Mouse (Mus musculus): ENCODE data around the gene Ftl1. TPM values are rescaled to one million over a fixed set of nuclear protein-coding genes. Genes with fewer than 3 reads are reported as not detected.
"Not testable (repeated sequence)": the region's sequence is repeated elsewhere in the genome, so short reads cannot be mapped to it uniquely, and the experiment has no call there.

The Ftl1 gene
- polyA plus RNA-seq, 1 experiment from 2014 or later: 5,197 TPM

DNA sequence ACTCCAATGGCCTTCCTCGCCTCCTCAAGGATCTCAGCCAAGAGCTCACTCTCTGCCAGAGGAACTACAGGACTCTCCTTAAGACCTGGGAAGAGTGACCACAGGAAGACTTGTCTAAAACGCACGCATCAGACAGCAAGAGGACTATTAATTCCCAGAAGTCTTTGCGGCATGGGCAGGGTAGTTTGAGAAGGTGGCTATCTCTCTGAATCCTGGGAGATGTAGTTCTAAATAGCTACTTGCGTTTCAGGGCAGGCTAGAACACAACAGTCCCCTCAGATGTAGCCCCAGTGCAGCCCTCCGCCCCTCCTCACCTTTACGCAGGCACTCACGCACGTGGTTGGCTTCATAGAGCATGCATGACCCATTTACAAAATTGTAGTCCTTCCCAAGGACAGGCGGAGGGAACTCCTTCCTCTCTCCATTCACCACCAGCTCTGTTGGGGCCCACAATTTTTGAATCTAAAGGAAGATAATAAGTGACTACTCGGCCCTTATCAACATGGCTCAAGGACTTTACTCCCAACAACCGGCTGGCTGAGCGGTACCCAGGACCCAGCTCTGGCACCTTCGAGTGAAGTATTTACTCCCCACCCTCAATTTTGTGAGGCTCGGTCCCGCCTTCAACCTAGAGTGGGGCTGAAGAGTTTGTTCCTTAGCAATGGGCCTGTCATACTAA, 15.7 kb upstream of the Ftl1 start:
- H3K27me3 ChIP-seq: no peaks in the 10 kb centered on the region
- H3K4me1 ChIP-seq: no peaks in the 10 kb centered on the region; the same call in 1 of the 2 replicates
- no peaks in the 10 kb centered on the region for H3K9me3 ChIP-seq
- H3K4me2 ChIP-seq: peak overlapping the region; percentile 26
- WGBS: 54% methylated on average over 16 of the region's 16 CpGs
- peak; percentile 31; the same call in 1 of the 2 replicates for ATAC-seq (ENCODE audit: borderline replicate concordance, extremely low read depth, low FRiP score, low TSS enrichment)
- H3K9ac ChIP-seq: no peak overlapping the region; the same call in 1 of the 2 replicates
- no peak overlapping the region for H3K27ac ChIP-seq
- no peaks in the 10 kb centered on the region for H3K36me3 ChIP-seq
- no peak overlapping the region for H3K4me3 ChIP-seq

DNA sequence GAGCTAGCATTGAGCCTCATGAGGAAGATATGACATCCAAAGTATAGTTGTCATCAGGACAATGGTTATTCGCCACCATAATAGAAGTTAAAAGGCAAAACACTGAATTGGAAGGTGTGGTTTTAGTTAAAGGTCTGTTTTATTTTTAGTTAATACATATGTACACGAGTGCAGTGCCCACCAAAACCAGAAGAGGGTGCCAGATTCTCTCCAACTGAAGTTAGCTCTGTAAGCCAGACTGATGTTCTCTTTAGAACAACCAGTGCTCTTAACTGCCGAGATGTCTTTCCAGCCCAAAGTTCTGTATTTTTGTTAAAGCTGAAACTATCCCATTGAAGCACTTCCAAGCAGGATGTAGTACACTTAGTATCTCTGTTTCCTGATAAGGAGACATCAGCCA, 11.2 kb upstream of the Ftl1 start:
- no peak for ATAC-seq (ENCODE audit: borderline replicate concordance, extremely low read depth, low FRiP score, low TSS enrichment)
- Histone ChIP-seq H3K27me3 (no peaks in the 10 kb centered on the region), H3K4me3 (no peak overlapping the region), H3K9me3 (no peaks in the 10 kb centered on the region), H3K4me1 (peaks cover 12% of the 10 kb centered on the region), H3K36me3 (no peaks in the 10 kb centered on the region), H3K27ac (no peak overlapping the region), H3K9ac (no peak overlapping the region), H3K4me2 (no peak overlapping the region)
- 6% methylated on average over 3 of the region's 3 CpGs for WGBS

DNA sequence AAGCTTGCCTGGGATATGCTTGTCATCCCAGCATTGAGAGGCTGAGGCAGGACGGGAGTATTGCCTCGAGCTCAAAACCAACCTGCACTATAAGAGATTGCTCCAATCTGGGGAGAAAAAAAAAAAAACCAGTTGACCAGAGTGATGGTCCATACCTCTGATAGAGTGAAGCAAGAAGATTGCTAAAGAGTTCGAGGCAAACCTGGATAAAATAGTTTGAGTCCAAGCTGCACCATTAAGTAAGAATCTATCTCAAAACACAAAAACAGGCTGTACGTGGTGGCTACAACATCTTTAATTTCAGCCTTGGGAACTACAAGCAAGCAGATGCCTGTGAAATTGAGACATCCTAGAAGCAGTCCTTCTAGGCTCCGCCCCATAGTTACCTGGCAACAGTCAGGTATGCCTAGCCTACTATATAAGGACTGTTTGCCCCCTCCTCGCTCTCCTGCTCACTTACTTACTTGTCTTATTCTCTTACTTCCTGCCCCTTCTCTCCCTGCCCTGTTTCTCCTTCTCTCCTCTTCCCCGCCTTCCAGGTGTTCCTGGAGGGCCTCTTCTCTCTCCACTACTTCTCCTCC, 7.5 kb upstream of the Ftl1 start:
- peak overlapping the region; percentile 73 for H3K27ac ChIP-seq
- H3K4me3 ChIP-seq: peak overlapping the region; percentile 83
- no peaks in the 10 kb centered on the region for H3K27me3 ChIP-seq
- H3K36me3 ChIP-seq: peaks cover 26% of the 10 kb centered on the region
- H3K9ac ChIP-seq: 0 out of 2 replicates have a peak overlapping the region, but pooled peaks have one; percentile 33
- 21% methylated on average over 7 of the region's 7 CpGs for WGBS
- H3K4me1 ChIP-seq: peaks cover 20% of the 10 kb centered on the region
- H3K9me3 ChIP-seq: no peaks in the 10 kb centered on the region
- peak overlapping the region; percentile 71 for H3K4me2 ChIP-seq
- ATAC-seq (ENCODE audit: borderline replicate concordance, extremely low read depth, low FRiP score, low TSS enrichment): peak; percentile 55

DNA sequence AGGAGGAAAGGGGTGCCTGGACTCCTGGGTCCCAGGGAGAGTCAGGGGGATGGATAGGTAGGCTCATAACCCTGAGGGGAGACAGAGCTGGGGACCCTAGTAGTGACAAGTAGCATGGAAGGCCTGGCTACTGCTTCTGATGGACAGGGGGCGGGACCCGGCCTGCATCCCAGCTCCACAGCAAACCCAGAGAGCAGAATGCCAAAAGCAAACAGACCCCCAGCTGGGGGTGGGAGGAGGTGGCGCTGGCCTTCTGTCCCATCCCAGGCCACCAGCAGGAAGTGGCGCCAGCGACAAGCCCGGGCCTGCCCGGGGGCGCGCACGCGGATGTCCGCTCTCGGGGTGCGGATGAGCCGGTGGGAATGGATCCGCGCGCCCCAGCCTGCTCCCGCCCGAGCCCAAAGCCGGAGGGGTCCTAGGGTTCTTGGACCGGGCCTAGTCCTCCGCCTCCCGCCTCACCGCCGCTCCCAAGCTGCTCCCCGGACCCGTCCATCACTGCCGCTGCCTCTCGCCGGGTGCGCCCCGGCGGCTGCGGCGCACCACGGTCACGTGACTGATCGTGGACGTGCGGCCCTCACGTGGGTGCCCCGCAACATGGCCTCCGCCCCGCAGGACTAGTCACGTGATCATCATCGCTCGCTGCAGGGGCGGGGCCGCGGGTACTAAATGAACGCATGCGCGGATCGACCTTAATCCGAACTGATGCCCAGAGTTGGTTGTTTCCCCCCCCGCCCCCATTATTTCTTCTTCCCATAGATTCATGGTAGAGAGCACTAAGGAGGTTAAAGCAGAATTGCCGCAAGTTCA, 6.8 kb upstream of the Ftl1 start, which contains the start of gene Bax:
Bax (minus strand) TSS at position 616 of the 807 bp plus-strand sequence.
- Histone ChIP-seq H3K4me3 (peak within 1 kb of the TSS; percentile 83), H3K9me3 (no peaks in the 10 kb centered on the region), H3K36me3 (peaks cover 30% of the 10 kb centered on the region), H3K27ac (peak within 1 kb of the TSS; percentile 73), H3K27me3 (no peaks in the 10 kb centered on the region), H3K4me2 (peak within 1 kb of the TSS; percentile 71), H3K4me1 (peaks cover 25% of the 10 kb centered on the region), H3K9ac (peak within 1 kb of the TSS; percentile 65)
- whole genome bisulfite sequencing: 0% methylated on average over 50 of the region's 58 CpGs
- ATAC-seq (ENCODE audit: borderline replicate concordance, extremely low read depth, low FRiP score, low TSS enrichment): peak; percentile 76

DNA sequence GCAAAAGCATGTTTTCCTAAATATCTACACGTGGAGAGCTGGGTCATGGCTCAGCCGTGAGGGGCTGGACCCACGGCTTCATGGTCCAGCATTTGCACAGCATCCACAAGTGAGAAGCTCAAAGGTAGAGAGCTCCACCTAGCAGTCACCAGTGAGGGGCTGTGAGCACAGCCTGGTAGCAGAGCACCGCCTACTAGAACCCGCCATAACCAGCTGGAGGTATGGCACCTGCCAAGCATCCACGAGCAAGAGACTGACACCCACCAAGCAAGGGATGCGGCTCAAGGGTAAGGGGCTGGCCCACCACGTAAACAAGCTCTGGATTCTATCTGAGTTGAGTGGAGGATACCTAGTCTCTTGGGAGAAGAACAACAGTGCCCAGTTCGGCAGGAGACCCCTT, 5.9 kb upstream of the Ftl1 start:
- Histone ChIP-seq H3K9me3 (no peaks in the 10 kb centered on the region), H3K36me3 (peaks cover 30% of the 10 kb centered on the region), H3K27me3 (no peaks in the 10 kb centered on the region), H3K4me2 (peak overlapping the region; percentile 71), H3K4me1 (peaks cover 33% of the 10 kb centered on the region), H3K9ac (peak overlapping the region; percentile 65; the same call in 1 of the 2 replicates), H3K27ac (no peak overlapping the region), H3K4me3 (peak overlapping the region; percentile 83)
- WGBS: 76% methylated on average over 9 of the region's 9 CpGs
- no peak for ATAC-seq (ENCODE audit: borderline replicate concordance, extremely low read depth, low FRiP score, low TSS enrichment)

DNA sequence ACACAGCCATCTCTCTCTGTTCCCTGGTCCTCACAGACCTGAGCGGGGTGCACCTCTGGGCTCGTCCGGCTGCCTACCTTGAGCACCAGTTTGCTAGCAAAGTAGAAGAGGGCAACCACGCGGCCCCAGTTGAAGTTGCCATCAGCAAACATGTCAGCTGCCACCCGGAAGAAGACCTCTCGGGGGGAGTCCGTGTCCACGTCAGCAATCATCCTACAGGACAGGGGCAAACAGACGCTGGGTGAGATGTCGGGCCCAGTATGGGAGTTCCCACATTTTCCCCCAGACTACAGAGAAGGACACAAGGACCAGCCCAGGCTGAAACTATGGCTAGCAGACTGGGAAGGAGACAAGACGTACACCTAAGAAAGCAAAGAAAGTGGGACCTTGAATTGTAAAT, 5.4 kb upstream of the Ftl1 start:
- no peaks in the 10 kb centered on the region for H3K27me3 ChIP-seq

DNA sequence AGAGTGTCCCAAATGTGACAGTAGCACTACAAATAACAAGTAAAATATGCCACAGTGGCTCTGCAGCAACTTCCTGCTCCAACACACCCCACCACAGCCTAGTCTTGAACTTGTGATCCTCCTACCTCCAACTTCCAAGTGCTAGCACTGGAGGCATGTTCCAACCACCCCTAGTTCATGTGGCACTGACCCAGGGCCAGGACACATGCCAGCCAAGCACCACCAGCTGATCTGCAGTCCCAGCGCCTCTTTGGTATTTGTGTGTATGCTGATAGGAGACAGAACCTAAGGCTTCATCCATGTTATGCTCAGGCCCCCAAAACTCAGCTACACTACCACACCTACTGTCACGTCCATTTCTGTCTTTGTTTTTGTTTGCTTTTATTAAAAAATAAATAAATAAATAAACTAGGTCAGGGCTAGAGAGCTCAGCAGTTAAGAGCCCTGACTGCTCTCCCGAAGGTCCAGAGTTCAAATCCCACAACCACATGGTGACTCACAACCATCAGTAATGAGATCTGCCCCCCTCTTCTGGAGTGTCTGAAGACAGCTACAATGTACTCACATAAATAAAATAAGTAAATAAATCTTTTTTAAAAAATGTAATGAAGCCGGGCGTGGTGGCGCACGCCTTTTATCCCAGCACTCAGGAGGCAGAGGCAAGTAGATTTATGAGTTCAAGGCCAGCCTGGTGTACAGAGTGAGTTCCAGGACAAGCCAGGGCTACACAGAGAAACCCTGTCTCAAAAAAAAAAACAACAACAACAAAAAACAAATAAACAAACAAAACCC, 4.5 kb upstream of the Ftl1 start:
- Histone ChIP-seq H3K4me3 (no peak overlapping the region), H3K27ac (no peak overlapping the region), H3K9me3 (no peaks in the 10 kb centered on the region), H3K4me2 (no peak overlapping the region), H3K36me3 (peaks cover 30% of the 10 kb centered on the region), H3K27me3 (no peaks in the 10 kb centered on the region), H3K9ac (no peak overlapping the region), H3K4me1 (peaks cover 40% of the 10 kb centered on the region)
- WGBS: 90% methylated on average over 7 of the region's 7 CpGs
- ATAC-seq (ENCODE audit: borderline replicate concordance, extremely low read depth, low FRiP score, low TSS enrichment): no peak

More for the DNA sequence above, 5.4 kb upstream of the Ftl1 start:
- no peak overlapping the region for H3K27ac ChIP-seq
- H3K4me3 ChIP-seq: 0 out of 2 replicates have a peak overlapping the region, but pooled peaks have one; percentile 83
- H3K9me3 ChIP-seq: no peaks in the 10 kb centered on the region
- peak overlapping the region; percentile 71 for H3K4me2 ChIP-seq
- H3K36me3 ChIP-seq: peaks cover 30% of the 10 kb centered on the region
- ATAC-seq (ENCODE audit: borderline replicate concordance, extremely low read depth, low FRiP score, low TSS enrichment): no peak
- H3K4me1 ChIP-seq: peaks cover 37% of the 10 kb centered on the region
- WGBS: 89% methylated on average over 12 of the region's 12 CpGs
- no peak overlapping the region for H3K9ac ChIP-seq

DNA sequence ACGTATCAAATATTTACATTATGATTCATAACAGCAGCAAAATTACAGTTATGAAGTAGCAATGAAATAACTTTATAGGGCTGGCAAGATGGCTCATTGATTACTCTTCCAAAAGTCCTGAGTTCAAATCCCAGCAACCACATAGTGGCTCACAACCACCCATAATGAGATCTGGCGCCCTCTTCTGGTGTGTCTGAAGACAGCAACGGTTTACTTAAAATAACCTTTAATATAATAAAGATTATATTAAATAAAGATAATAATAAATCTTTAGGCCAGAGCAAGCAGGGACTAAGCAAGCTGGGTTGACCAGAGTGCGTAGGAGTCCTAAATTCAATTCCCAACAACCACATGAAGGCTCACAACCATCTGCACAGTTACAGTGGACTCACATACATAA, 3.2 kb upstream of the Ftl1 start:
- peaks cover 47% of the 10 kb centered on the region for H3K4me1 ChIP-seq
- H3K27ac ChIP-seq; H3K9me3 ChIP-seq; H3K4me3 ChIP-seq; H3K4me2 ChIP-seq; ATAC-seq (ENCODE audit: borderline replicate concordance, extremely low read depth, low FRiP score, low TSS enrichment); H3K27me3 ChIP-seq; H3K9ac ChIP-seq: not testable (repeated sequence)
- H3K36me3 ChIP-seq: peaks cover 37% of the 10 kb centered on the region
- 73% methylated on average over 4 of the region's 4 CpGs for WGBS

DNA sequence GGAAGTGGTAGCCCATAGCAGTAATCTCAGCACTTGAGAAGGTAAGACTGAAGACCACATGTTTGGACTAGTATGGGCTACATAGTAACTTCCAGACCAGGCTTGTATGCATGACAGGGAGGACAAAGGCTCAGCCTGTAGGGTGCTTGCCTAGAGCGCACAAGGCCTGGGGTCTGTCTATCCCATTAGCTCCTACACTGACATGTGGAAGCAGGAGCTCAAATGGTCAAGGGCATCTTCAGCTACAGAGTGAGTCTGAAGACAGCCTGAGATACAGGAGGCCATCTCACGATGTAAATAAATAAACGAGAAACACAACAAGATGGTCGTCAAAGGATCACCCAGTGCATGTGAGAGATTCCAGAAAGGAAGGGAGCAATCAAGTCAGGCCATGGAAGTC, 2.6 kb upstream of the Ftl1 start:
- no peak for ATAC-seq (ENCODE audit: borderline replicate concordance, extremely low read depth, low FRiP score, low TSS enrichment)
- 86% methylated on average over 4 of the region's 4 CpGs for WGBS
- Histone ChIP-seq H3K4me3 (no peak overlapping the region), H3K9ac (no peak overlapping the region), H3K4me1 (peaks cover 49% of the 10 kb centered on the region), H3K4me2 (no peak overlapping the region), H3K27me3 (no peaks in the 10 kb centered on the region), H3K27ac (no peak overlapping the region), H3K9me3 (no peaks in the 10 kb centered on the region), H3K36me3 (peaks cover 43% of the 10 kb centered on the region)

DNA sequence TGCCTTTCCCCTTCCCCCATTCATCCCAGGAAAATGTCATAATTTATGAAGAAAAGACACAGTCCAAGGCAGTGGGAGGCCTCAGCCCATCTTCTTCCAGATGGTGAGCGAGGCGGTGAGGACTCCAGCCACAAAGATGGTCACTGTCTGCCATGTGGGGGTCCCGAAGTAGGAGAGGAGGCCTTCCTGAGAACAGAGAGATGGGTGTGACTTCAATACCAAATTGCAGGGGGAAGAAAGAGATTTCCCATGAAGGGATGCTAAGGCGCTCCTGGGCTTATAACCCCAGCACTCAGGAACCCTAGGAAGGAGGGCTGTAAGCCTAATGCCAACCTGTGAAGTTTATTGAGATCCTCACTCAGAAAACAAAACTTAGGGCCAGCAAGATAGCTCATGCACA, 2.1 kb upstream of the Ftl1 start:
- no peak overlapping the region for H3K9ac ChIP-seq
- H3K4me1 ChIP-seq: peaks cover 47% of the 10 kb centered on the region
- peak overlapping the region; percentile 89 for H3K27ac ChIP-seq
- no peaks in the 10 kb centered on the region for H3K9me3 ChIP-seq
- H3K4me3 ChIP-seq: no peak overlapping the region
- peaks cover 46% of the 10 kb centered on the region for H3K36me3 ChIP-seq
- H3K4me2 ChIP-seq: no peak overlapping the region
- H3K27me3 ChIP-seq: no peaks in the 10 kb centered on the region
- no peak for ATAC-seq (ENCODE audit: borderline replicate concordance, extremely low read depth, low FRiP score, low TSS enrichment)
- WGBS: 85% methylated on average over 4 of the region's 4 CpGs

DNA sequence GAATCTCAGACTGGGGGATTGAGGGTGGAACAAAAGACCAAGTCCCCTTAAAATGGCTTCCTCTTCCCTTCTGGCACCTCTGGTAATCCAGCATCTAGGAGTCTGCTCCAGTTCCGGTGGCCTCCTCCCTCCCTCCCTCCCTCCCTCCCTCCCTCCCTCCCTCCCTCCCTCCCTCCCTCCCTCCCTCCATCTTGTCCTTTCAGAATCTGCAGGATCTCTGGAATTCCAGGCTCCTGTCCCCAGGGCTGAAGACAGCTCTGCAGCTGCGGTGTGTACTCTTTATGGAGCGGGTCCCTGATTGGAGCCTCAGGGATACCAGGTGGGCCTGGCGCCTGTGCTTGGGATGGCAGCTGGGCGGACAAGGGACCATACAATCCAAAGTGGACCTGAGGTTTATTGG, 1.6 kb upstream of the Ftl1 start:
- ATAC-seq (ENCODE audit: borderline replicate concordance, extremely low read depth, low FRiP score, low TSS enrichment): no peak
- Histone ChIP-seq H3K4me3 (no peak overlapping the region), H3K4me2 (peak overlapping the region; percentile 59; the same call in 1 of the 2 replicates), H3K4me1 (peaks cover 47% of the 10 kb centered on the region), H3K27me3 (no peaks in the 10 kb centered on the region), H3K36me3 (peaks cover 46% of the 10 kb centered on the region), H3K27ac (peak overlapping the region; percentile 89), H3K9ac (no peak overlapping the region), H3K9me3 (no peaks in the 10 kb centered on the region)
- 54% methylated on average over 5 of the region's 5 CpGs for WGBS

All from lung, embryonic 15.5 days (tissue).